Mouse (Mus musculus): ENCODE results near the gene Plekhn1. TPM values are rescaled to one million over a fixed set of nuclear protein-coding genes. Genes with fewer than 3 reads are reported as not detected.

Plekhn1 gene
- polyA plus RNA-seq, 1 experiment = 20.5 TPM

DNA sequence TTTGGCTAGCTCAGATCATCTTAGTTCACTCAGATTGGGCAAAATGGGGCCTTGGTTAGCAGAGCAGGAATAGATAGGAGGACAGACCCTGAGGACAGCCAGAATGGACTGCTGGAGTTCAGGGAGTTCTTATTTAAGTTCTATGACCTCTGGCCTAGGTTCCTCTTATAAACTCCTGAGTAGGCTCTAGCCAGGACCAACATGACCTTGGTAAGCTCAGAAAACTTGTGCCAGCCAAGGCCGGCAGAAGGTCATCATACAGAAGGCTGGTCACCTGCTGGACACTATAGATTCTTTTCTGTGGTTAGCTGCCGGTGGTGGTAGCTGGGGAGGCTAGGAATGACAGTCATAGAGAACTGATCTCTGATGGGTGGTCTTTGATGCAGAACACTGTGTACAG is 18.5 kb downstream of the Plekhn1 start:
- Histone ChIP-seq H3K4me3 (ENCODE audit: insufficient read depth, low read length) (no peak overlapping the region), H3K4me1 (ENCODE audit: control insufficient read depth, insufficient read depth, low read length) (peaks cover 2% of the 10 kb centered on the region; the same call in 1 of the 2 replicates), H3K27ac (ENCODE audit: insufficient read depth, low read length) (no peak overlapping the region)
- TF ChIP-seq POLR2A (IDR thresholded peaks at IDR 0.05; ENCODE audit: low read depth, low read length) (no peak), CTCF (IDR thresholded peaks at IDR 0.05; ENCODE audit: borderline replicate concordance, insufficient read depth, low read length) (no peak)

DNA sequence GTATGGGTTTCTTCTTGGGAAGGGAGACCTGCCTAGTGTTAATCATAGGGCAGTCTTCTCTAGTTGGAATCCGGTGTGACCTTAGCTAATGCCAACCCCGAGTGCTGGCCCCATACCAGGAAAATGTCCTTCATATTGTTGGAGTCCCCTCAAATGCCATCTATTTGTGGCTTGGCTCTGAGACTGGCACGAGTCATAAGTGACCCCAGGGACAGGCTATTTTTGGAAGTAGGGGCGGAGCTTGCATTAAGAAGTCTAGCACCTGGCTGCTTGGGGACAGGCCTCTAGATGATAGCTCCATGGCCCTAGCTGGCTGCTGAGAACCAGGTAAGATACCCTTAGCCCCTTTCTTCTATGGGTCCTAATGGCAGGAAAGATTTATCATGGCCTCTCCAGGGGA is 19.0 kb downstream of the Plekhn1 start, which contains the start of gene Perm1:
Gene Perm1, plus strand, starts transcription at position 220 of the 400 bp plus-strand sequence.
- H3K27ac ChIP-seq (ENCODE audit: insufficient read depth, low read length) = no peak within 1 kb of the TSS
- TF ChIP-seq POLR2A (IDR thresholded peaks at IDR 0.05; ENCODE audit: low read depth, low read length) (no peak), CTCF (IDR thresholded peaks at IDR 0.05; ENCODE audit: borderline replicate concordance, insufficient read depth, low read length) (no peak)

DNA sequence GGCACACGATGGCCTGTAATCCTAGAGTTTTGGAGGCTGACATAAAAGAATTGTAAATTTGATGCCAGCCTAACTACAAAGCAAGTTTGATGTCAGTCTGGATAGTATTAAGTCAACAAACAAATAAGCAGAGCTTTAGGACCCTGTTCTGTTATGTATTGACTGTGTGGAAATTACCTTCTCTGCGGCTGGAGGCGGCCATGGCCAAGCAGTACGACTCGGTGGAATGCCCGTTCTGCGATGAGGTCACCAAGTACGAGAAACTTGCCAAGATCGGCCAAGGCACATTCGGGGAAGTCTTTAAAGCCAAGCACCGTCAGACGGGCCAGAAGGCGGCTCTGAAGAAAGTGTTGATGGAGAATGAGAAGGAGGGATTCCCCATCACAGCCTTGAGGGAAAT is 21.5 kb downstream of the Plekhn1 start:
- TF ChIP-seq CTCF (IDR thresholded peaks at IDR 0.05; ENCODE audit: borderline replicate concordance, insufficient read depth, low read length) (no peak), POLR2A (IDR thresholded peaks at IDR 0.05; ENCODE audit: low read depth, low read length) (no peak)
- no peaks in the 10 kb centered on the region; the same call in 1 of the 2 replicates for H3K4me1 ChIP-seq (ENCODE audit: control insufficient read depth, insufficient read depth, low read length)
- H3K4me3 ChIP-seq (ENCODE audit: insufficient read depth, low read length) = no peak overlapping the region
- H3K27ac ChIP-seq (ENCODE audit: insufficient read depth, low read length) = no peak overlapping the region

More for the DNA sequence above, 19.0 kb downstream of the Plekhn1 start, which contains the start of gene Perm1:
- no peaks in the 10 kb centered on the region; the same call in 1 of the 2 replicates for H3K4me1 ChIP-seq (ENCODE audit: control insufficient read depth, insufficient read depth, low read length)
- no peak within 1 kb of the TSS for H3K4me3 ChIP-seq (ENCODE audit: insufficient read depth, low read length)

DNA sequence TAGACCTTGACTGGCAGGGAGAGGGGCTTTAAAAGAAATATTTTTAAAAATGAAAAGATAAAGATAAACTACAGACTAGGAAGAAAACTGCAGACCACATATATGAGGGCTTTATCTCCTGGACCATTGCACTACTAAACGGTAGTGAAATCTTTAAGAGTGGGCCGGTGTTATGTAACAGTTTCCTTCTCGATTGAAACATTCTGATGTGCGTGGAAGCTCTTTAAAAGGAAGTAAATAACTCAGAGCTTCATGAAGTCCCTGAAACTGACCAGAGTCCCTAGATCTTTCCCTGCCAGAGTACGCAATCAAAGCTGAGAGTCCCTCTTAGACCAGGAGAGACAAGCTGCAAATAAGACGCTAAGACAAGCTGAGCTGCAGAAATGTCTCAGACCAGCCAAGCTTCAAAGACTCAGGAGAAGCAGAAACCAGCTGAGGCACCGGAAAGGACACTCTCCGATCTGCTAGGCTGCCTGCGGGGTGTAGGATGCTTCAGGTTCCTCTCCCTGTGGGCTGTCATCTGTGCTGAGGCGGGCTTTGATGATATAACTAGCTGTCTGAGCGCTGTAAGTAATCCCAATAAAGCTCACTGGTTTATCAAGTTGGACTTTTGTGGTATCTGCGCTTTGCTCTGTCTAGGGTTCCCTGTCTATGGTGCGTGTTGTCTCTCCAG is 24.6 kb downstream of the Plekhn1 start:
- Histone ChIP-seq H3K27ac (ENCODE audit: insufficient read depth, low read length) (no peak overlapping the region), H3K4me1 (ENCODE audit: control insufficient read depth, insufficient read depth, low read length) (no peaks in the 10 kb centered on the region), H3K4me3 (ENCODE audit: insufficient read depth, low read length) (no peak overlapping the region)
- TF ChIP-seq CTCF (IDR thresholded peaks at IDR 0.05; ENCODE audit: borderline replicate concordance, insufficient read depth, low read length) (no peak), POLR2A (IDR thresholded peaks at IDR 0.05; ENCODE audit: low read depth, low read length) (no peak)

DNA sequence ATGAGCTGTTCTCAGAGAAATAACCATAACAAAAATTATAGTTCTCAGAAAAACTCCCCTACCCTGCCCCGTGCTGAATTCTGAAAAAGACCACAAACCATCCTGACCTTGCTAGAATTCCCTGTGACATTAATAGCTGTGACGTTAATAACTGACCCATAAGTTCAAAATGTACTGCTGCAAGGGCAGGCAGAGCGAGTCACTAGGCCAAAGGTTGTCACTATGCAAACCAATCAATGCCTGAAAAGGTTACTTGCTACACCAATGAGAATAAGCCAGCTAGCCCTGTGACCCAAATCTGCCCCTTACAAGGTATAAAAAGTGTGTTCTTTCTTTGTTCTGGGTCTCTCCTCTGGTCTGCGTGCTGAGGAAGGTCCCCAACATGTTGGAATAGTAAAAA is 25.8 kb downstream of the Plekhn1 start:
- Histone ChIP-seq H3K4me1 (ENCODE audit: control insufficient read depth, insufficient read depth, low read length) (no peaks in the 10 kb centered on the region), H3K4me3 (ENCODE audit: insufficient read depth, low read length) (no peak overlapping the region), H3K27ac (ENCODE audit: insufficient read depth, low read length) (no peak overlapping the region)
- TF ChIP-seq POLR2A (IDR thresholded peaks at IDR 0.05; ENCODE audit: low read depth, low read length) (no peak), CTCF (IDR thresholded peaks at IDR 0.05; ENCODE audit: borderline replicate concordance, insufficient read depth, low read length) (no peak)

DNA sequence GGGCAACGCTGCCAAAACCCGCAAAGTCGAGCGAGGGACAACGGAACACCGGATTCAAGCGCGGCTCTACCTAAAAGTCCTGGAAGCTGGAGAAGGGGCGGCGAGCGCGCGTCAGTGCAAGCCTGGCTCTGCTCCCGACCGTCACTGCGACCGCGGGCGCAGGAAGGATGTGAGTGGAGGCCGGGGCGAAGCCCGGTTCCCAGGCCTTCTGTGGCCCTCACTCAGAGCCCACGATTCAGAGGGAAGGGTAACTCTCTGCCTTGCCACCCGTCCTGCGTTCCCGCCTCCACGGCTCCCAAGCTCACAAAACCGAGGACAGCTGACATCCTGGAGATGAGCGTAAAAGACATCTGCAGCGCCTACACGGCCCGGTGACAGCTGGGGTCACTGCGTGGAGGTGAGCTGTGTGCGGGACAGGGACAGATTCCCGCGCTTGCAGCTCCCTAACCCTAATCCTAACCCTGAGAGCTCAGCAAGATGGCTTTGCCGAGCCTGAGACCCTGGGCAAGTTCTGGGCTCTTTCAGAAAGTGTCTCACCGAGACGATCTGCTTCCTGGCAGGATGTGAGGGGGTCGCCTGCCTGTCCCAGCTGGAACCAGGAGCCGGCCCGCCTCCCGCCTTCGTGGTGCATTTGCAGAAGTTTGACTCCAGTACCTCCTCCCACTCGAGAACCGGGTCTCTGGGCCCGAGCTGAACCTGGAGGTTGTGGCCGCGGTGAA is 31.1 kb downstream of the Plekhn1 start:
- Histone ChIP-seq H3K4me1 (ENCODE audit: control insufficient read depth, insufficient read depth, low read length) (peaks cover 5% of the 10 kb centered on the region; the same call in 1 of the 2 replicates), H3K27ac (ENCODE audit: insufficient read depth, low read length) (no peak overlapping the region), H3K4me3 (ENCODE audit: insufficient read depth, low read length) (peak overlapping the region; percentile 55)
- TF ChIP-seq POLR2A (IDR thresholded peaks at IDR 0.05; ENCODE audit: low read depth, low read length) = no peak
- no peak for TF ChIP-seq CTCF (IDR thresholded peaks at IDR 0.05; ENCODE audit: borderline replicate concordance, insufficient read depth, low read length)

DNA sequence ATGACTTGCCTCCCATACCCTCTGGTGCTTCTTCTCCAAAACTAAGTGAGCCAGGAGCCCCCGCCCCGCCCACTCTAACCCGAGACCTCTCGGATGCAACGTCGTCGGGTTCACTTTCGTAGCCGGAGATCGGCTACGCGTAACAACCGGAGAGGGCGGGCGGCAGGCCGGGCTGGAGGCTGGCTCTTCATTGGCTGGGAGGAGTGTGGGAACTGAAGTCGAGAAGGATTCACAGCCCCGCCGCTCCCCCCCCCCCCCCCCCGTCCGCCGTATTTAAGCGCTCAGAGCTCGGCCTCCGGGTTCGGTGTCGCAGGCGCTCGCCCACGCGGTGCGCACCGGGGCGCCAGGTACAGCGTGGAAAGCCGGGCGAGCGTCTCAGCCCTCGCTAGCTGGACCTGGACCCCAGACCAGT is 31.6 kb downstream of the Plekhn1 start, which contains the start of gene AW011738:
Gene AW011738, plus strand, starts transcription at position 304 of the 412 bp plus-strand sequence.
- peak within 1 kb of the TSS; percentile 55 for H3K4me3 ChIP-seq (ENCODE audit: insufficient read depth, low read length)
- TF ChIP-seq CTCF (IDR thresholded peaks at IDR 0.05; ENCODE audit: borderline replicate concordance, insufficient read depth, low read length) = no peak
- TF ChIP-seq POLR2A (IDR thresholded peaks at IDR 0.05; ENCODE audit: low read depth, low read length) = peak; percentile 64
- 0 out of 2 replicates have a peak within 1 kb of the TSS, but pooled peaks have one; percentile 4 for H3K27ac ChIP-seq (ENCODE audit: insufficient read depth, low read length)
- peaks cover 6% of the 10 kb centered on the region; the same call in 1 of the 2 replicates for H3K4me1 ChIP-seq (ENCODE audit: control insufficient read depth, insufficient read depth, low read length)

DNA sequence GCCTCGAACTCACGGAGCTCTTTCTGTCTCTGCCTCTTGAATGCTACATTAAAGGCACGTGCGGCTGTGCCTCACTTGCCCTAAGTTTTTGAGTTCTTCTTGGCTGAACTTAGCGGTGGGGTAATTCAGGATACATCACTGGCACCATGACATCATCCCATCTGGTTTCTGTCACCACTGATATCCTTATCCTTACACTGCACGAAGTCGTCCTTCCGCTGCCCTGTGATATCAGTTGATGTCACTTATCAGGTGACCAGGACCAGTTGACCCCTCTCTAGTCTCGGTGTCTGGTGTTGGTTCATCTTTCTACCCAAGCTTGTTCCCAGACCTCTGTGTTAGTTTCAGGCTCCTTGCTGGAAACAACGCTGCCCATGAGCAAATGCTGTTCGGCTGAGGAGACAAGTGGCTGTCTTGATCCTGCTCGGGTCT is 32.2 kb downstream of the Plekhn1 start:
- H3K4me1 ChIP-seq (ENCODE audit: control insufficient read depth, insufficient read depth, low read length) = peaks cover 6% of the 10 kb centered on the region; the same call in 1 of the 2 replicates
- 0 out of 2 replicates have a peak overlapping the region, but pooled peaks have one; percentile 4 for H3K27ac ChIP-seq (ENCODE audit: insufficient read depth, low read length)
- peak overlapping the region; percentile 17 for H3K4me3 ChIP-seq (ENCODE audit: insufficient read depth, low read length)
- TF ChIP-seq CTCF (IDR thresholded peaks at IDR 0.05; ENCODE audit: borderline replicate concordance, insufficient read depth, low read length) (no peak), POLR2A (IDR thresholded peaks at IDR 0.05; ENCODE audit: low read depth, low read length) (no peak)

DNA sequence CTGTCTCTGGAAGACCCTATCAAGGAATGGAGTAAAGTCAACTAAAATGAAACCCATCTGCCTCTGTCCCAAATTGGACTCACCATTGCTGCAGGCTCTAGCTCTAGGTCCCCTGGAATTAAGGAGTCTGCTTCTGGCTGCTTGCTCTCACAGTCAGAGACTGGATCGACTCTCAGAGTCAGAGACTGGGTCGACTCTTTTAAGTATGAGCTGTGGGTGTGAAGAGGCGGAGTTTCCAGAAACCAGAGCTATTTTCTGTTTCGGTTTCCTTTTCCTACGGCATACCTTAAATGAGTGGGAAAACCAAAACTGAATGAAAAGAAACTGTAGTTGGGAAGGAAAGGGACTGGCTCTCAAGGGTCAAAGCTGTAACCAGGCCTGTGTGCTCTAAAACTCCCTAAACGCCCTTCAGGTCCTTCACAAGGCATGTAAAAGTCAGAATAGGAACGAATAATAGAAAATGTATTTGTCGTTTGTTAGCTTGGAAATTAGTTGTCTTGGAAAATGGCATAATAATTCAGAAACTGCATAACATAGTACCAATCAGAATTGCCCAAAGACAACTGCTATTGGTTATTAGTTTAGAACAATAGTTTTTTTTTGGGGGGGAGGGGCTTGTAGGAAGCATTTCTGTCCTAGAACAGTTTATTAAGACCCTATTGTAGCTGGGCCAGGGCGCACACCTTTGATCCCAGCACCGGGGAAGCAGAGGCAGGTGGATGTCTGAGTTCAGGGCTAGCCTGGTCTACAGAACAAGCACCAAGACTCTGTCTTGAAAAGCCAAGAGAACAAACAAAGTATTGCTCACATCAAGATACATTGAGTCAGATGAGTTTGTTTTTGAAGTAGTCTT is 33.8 kb downstream of the Plekhn1 start, which contains the start of gene Isg15:
Gene Isg15, minus strand, starts transcription at position 196 of the 853 bp plus-strand sequence.
- TF ChIP-seq POLR2A (IDR thresholded peaks at IDR 0.05; ENCODE audit: low read depth, low read length) (peak; percentile 94), CTCF (IDR thresholded peaks at IDR 0.05; ENCODE audit: borderline replicate concordance, insufficient read depth, low read length) (no peak)
- peak within 1 kb of the TSS; percentile 33 for H3K4me3 ChIP-seq (ENCODE audit: insufficient read depth, low read length)
- H3K27ac ChIP-seq (ENCODE audit: insufficient read depth, low read length) = peak within 1 kb of the TSS; percentile 83
- peaks cover 6% of the 10 kb centered on the region; the same call in 1 of the 2 replicates for H3K4me1 ChIP-seq (ENCODE audit: control insufficient read depth, insufficient read depth, low read length)

Data from embryonic fibroblast, embryonic 13.5 days (primary cell).